Mouse (Mus musculus) forebrain, embryonic 15.5 days (tissue): ENCODE data around the gene Cdh23. TPM values are rescaled to one million over a fixed set of nuclear protein-coding genes. Genes with fewer than 3 reads are reported as not detected.

ENCODE experiments used
- ATAC-seq: fragments of 200-750 bp; cut with Nextera tagmentation; replicated peaks from 2 replicates; pipeline ENCODE4 v1.8.0; 2017; ENCODE audit warnings: mild to moderate bottlenecking, moderate TSS enrichment, moderate library complexity
- H3K27ac ChIP-seq: fragments of 300-500 bp; sonication (generic); replicated peaks from 2 replicates; pipeline ENCODE4 v1.5.1; 2015; ENCODE audit warnings: mild to moderate bottlenecking, inconsistent platforms
- H3K27me3 ChIP-seq: fragments of 300-500 bp; sonication (generic); 2 replicates; pipeline ENCODE4 v1.6.1; 2015; ENCODE audit warnings: inconsistent platforms
- H3K36me3 ChIP-seq: fragments of 300-500 bp; sonication (generic); 2 replicates; pipeline ENCODE4 v1.6.1; 2015; ENCODE audit warnings: mild to moderate bottlenecking, inconsistent platforms
- H3K4me1 ChIP-seq: fragments of 300-500 bp; sonication (generic); 2 replicates; pipeline ENCODE4 v1.6.1; 2015; ENCODE audit warnings: inconsistent platforms
- H3K4me2 ChIP-seq: fragments of 300-500 bp; sonication (generic); replicated peaks from 2 replicates; pipeline ENCODE4 v1.6.1; 2015; ENCODE audit warnings: mild to moderate bottlenecking, inconsistent platforms
- H3K4me3 ChIP-seq: fragments of 300-500 bp; sonication (generic); 2 replicates; pipeline ENCODE4 v1.5.1; 2015; ENCODE audit warnings: mild to moderate bottlenecking, inconsistent platforms
- H3K9ac ChIP-seq: fragments of 300-500 bp; sonication (generic); replicated peaks from 2 replicates; pipeline ENCODE4 v1.6.1; 2015; ENCODE audit warnings: mild to moderate bottlenecking, inconsistent platforms
- H3K9me3 ChIP-seq: fragments of 300-500 bp; sonication (generic); 2 replicates; pipeline ENCODE4 v1.6.1; 2016; ENCODE audit warnings: inconsistent platforms
- WGBS: fragments of 180-500 bp; shearing (Covaris S2); methylation state at CpG from one replicate; pipeline ENCODE4 v1.1.7; 2015; ENCODE audit warnings: mixed read lengths; 5-methylcytosine and 5-hydroxymethylcytosine counted together
- polyA plus RNA-seq: library from polyadenylated mRNA; unstranded; fragments of >200 nt; fragmentation: Nextera tagmentation; extraction: Ambion mirVana; gene quantifications from 2 replicates; pipeline ENCODE4 v1.2.1, GENCODE M21; 2015

Cdh23 gene
- polyA plus RNA-seq, 1 experiment from 2014 or later = 1.2 TPM

DNA sequence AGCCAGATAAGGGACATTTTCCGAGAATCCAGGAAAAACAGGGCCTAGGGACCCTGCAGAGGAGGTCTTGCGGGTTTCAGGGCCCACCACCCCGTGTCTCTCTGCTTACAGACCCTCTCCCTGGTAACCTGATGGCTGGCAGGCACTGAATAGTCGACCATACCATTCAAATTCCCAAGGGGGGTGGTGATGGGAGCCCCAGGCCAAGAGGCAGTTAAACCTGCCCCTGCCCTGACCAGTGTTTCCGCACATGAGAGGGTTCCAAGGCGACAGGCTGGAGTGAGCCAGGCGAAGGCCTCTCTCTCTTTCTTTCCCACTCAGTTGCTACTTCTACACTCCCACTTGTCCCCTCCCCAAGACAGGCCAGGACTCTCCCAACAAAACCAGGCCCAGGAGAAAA is 296.8 kb downstream of the Cdh23 start, which contains the start of gene Gm17455:
TSS of gene Gm17455 (plus strand) at position 278 of the 400 bp plus-strand sequence.
- no peak within 1 kb of the TSS for H3K4me2 ChIP-seq
- no peaks in the 10 kb centered on the region for H3K9me3 ChIP-seq
- H3K9ac ChIP-seq = no peak within 1 kb of the TSS
- no peak within 1 kb of the TSS for H3K4me3 ChIP-seq
- no peaks in the 10 kb centered on the region for H3K27me3 ChIP-seq
- H3K27ac ChIP-seq = no peak within 1 kb of the TSS
- no peak for ATAC-seq
- peaks cover 3% of the 10 kb centered on the region; the same call in 1 of the 2 replicates for H3K4me1 ChIP-seq
- 57% methylated on average over 7 of the region's 7 CpGs for WGBS
- H3K36me3 ChIP-seq = no peaks in the 10 kb centered on the region

DNA sequence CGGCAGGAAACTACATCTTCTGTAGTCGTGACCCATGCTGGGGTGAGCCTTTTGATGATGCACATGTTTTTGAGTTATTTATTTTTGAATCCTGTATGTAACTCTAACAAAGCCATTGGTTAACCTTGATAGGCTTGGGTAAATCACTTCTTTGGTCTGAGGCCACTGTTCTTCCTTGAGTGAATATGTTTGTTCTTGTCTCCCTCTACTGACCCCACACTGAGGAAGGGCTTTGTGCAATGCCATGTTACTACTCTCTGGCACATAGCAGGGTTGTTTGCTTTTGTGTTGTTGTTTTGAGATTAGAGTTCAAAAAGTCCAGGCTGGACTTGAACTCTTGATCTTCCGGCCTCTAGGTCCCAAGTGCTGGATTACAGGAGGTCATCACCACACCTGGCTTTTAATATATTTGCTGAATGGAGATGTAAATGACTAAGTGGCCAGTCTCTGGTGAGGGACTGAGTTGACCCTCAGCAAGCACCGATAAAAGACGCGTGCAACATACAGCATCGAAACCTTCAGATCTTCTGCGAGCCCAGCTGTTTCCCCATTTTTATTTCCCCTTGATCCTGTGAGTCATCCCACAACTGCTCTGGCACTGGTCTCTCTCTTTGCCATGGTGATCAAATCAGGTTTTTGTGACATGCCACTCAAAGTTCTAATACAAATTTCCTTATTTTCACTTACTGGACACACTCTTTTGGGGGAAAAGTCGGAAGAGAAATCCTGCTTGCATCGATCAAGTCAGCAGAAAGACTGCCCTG is 298.1 kb downstream of the Cdh23 start:
- H3K4me1 ChIP-seq = peaks cover 3% of the 10 kb centered on the region; the same call in 1 of the 2 replicates
- no peaks in the 10 kb centered on the region for H3K27me3 ChIP-seq
- no peak overlapping the region for H3K4me2 ChIP-seq
- H3K9ac ChIP-seq = no peak overlapping the region
- no peaks in the 10 kb centered on the region for H3K36me3 ChIP-seq
- no peaks in the 10 kb centered on the region for H3K9me3 ChIP-seq
- 92% methylated on average over 10 of the region's 10 CpGs for WGBS
- H3K27ac ChIP-seq = no peak overlapping the region
- H3K4me3 ChIP-seq = no peak overlapping the region
- ATAC-seq = no peak

DNA sequence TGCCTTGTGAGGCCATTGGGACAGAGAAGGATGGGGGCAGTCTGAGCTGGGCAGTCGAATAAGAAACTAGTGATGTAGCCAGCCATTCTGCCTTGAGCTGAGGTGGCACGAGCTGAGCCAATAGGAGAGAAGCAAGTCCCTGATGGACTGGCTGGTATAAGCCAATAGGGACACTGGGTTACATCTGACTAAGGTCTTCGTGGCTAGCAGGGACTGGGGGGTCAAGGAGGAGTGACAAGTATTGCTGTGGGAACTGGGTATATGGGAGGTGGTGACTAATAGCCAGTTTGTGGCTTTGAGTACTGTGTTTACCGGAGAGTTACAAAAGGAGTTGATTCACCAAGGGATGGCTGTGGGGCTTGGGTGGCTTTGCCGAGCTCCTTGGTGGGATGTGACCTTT is 300.7 kb downstream of the Cdh23 start:
- Histone ChIP-seq H3K36me3 (no peaks in the 10 kb centered on the region), H3K27ac (no peak overlapping the region), H3K4me1 (peaks cover 3% of the 10 kb centered on the region), H3K27me3 (no peaks in the 10 kb centered on the region), H3K4me2 (no peak overlapping the region), H3K9ac (no peak overlapping the region), H3K9me3 (no peaks in the 10 kb centered on the region), H3K4me3 (no peak overlapping the region)
- WGBS = 74% methylated on average over 5 of the region's 5 CpGs
- no peak for ATAC-seq

DNA sequence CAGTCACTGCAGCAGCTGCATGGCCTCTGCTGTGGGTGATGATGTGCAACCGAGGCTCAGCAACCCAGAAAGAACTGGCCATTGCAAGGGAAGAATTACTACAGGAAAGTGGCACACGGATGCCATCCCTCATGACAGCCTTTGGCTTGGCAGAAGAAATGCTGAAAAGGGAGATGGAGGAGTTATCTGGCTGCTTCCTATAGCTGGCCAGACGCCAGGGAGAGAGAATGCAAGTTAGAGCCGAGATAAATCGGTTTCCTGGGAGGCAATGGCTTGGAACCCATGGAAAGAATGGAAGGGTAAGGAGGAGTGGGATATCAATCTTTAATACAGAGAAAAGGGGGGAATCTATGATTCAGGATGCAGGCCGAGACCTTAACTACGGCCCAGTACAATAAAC is 301.4 kb downstream of the Cdh23 start:
- no peaks in the 10 kb centered on the region for H3K36me3 ChIP-seq
- no peak overlapping the region for H3K27ac ChIP-seq
- no peak overlapping the region for H3K4me3 ChIP-seq
- no peak for ATAC-seq
- no peaks in the 10 kb centered on the region for H3K9me3 ChIP-seq
- H3K4me2 ChIP-seq = no peak overlapping the region
- 67% methylated on average over 7 of the region's 7 CpGs for WGBS
- peaks cover 3% of the 10 kb centered on the region for H3K4me1 ChIP-seq
- H3K27me3 ChIP-seq = no peaks in the 10 kb centered on the region
- no peak overlapping the region for H3K9ac ChIP-seq

DNA sequence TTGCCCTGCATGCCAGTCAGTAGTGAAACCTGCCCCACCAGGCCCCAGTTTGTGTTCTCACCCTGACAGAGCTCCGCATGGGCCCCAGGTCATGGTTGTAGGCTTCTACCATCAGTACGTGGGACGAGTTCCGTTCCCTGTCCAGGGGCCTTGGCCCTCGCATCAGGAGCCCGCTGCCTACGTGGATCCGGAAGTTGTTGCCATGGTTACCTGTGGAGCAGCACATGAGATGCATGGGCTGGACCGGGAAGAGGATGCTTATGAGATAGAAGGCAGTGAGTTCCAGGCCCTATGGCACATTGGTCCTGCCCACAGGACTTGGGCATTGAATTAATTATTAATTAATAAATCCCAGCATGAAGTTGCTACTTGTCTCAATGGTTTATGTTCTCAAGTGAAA is 304.6 kb downstream of the Cdh23 start:
- no peak overlapping the region for H3K4me3 ChIP-seq
- no peak overlapping the region for H3K9ac ChIP-seq
- 82% methylated on average over 9 of the region's 9 CpGs for WGBS
- H3K27ac ChIP-seq = no peak overlapping the region
- no peaks in the 10 kb centered on the region for H3K36me3 ChIP-seq
- no peaks in the 10 kb centered on the region for H3K27me3 ChIP-seq
- ATAC-seq = no peak
- H3K4me2 ChIP-seq = no peak overlapping the region
- H3K9me3 ChIP-seq = no peaks in the 10 kb centered on the region
- no peaks in the 10 kb centered on the region; the same call in 1 of the 2 replicates for H3K4me1 ChIP-seq

DNA sequence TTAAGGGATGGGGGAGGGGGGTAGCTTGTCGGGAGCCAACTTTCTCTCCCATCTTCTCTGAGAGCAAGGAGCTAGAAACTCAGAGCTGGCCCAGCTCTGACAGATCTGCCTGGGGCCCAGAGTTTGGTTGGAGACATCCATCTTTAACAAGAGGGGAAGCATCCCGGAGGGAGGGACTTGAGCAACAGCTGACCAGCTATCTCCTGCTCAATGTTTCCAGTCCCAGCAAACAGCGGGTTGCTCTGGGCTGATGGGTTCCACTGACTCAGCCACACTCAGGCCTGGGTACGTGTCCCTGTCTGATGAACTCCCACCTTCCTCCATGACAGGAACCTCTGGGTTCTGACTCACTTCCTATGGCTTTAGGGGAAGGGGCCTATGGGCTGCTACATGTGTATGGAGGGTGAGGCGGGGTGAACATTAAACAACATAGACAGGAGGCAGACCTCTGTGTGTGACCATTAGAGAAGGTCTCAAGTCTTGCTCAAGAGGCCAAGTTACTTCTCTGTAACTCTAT is 305.3 kb downstream of the Cdh23 start:
- Histone ChIP-seq H3K27me3 (no peaks in the 10 kb centered on the region), H3K4me3 (no peak overlapping the region), H3K9ac (no peak overlapping the region), H3K9me3 (no peaks in the 10 kb centered on the region), H3K27ac (no peak overlapping the region), H3K4me1 (no peaks in the 10 kb centered on the region; the same call in 1 of the 2 replicates), H3K4me2 (no peak overlapping the region), H3K36me3 (no peaks in the 10 kb centered on the region)
- ATAC-seq = no peak
- 59% methylated on average over 5 of the region's 5 CpGs for WGBS

DNA sequence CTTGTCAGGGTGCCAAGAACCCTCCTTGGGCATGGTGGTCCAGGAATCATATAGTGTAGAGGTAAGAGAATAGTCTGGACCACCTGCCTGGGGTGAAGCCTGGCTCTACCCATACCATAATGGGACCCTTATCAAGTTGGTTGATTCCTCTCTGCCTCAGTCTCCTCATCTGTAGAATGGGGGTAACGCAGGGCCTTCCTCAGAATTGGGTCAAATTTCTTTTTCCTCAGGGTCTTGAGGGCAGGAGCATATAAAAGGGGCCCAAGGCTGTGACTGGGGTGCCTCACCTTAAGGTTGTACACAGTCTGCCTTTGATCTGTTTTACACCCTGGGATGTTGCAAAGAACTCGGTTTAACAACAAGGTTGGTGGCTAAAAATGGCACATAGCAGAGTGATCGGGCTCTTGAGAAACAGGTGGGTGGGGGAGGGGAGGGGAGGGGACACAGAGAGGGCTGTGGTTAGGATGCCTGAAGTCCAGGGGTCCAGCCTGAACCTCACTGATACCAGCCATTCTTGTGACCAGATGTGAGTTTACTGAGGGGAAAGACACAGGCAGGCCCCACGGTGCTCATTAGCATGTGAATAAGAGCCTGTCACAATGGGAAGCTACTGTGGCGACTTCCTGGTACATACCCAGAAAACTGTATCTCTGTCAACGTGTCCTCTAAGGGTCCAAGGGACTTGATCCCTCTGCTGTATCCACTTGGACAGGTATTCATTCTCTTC is 305.9 kb downstream of the Cdh23 start:
- Histone ChIP-seq H3K36me3 (no peaks in the 10 kb centered on the region), H3K27me3 (no peaks in the 10 kb centered on the region), H3K4me2 (no peak overlapping the region), H3K27ac (no peak overlapping the region), H3K9me3 (no peaks in the 10 kb centered on the region), H3K4me3 (no peak overlapping the region), H3K4me1 (no peaks in the 10 kb centered on the region; the same call in 1 of the 2 replicates), H3K9ac (no peak overlapping the region)
- ATAC-seq = no peak
- 27% methylated on average over 6 of the region's 6 CpGs for WGBS

DNA sequence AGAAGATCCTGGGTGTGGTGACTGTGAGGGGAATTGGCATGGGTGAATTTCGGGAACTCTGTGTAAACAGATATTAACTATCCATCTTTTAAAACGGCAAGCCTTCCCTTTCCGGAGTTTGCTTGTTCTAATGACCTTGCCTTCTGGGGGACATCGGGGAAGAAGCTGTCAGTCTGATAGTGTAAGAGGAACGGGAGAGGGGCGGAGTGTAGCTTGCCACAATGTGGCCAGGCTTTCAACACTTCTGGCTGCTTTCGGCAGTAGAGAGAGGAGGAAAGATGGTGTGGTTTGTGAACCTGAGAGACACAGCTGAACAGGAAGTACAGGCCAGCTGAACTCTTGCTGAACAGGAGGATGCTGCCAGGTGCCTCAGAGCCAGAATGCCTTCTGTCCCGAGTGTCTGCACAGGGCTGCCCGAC is 306.8 kb downstream of the Cdh23 start:
- ATAC-seq = no peak
- H3K9me3 ChIP-seq = no peaks in the 10 kb centered on the region
- H3K27me3 ChIP-seq = no peaks in the 10 kb centered on the region
- WGBS = 60% methylated on average over 9 of the region's 9 CpGs
- no peaks in the 10 kb centered on the region; the same call in 1 of the 2 replicates for H3K4me1 ChIP-seq
- H3K9ac ChIP-seq = no peak overlapping the region
- H3K27ac ChIP-seq = no peak overlapping the region
- no peaks in the 10 kb centered on the region for H3K36me3 ChIP-seq
- no peak overlapping the region for H3K4me3 ChIP-seq
- no peak overlapping the region for H3K4me2 ChIP-seq

DNA sequence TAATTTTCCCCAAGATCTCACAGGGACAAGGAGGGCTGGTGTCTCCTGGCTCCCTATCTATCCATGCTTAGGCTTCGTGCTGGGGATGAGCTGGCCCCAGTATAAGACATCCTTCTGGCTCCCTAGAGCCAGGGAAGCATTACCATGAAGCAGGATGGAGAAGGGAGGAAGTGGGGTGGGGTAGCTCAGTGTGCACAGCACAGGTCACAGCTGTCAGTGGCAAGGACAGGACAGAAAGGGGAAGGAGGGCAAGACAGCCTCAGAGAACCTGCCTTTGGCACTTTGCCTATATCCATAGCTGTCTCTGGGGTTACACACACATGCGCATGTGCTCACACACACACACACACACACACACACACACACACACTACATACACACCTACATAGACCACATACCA is 308.0 kb downstream of the Cdh23 start:
- 90% methylated on average over 2 of the region's 2 CpGs for WGBS

DNA sequence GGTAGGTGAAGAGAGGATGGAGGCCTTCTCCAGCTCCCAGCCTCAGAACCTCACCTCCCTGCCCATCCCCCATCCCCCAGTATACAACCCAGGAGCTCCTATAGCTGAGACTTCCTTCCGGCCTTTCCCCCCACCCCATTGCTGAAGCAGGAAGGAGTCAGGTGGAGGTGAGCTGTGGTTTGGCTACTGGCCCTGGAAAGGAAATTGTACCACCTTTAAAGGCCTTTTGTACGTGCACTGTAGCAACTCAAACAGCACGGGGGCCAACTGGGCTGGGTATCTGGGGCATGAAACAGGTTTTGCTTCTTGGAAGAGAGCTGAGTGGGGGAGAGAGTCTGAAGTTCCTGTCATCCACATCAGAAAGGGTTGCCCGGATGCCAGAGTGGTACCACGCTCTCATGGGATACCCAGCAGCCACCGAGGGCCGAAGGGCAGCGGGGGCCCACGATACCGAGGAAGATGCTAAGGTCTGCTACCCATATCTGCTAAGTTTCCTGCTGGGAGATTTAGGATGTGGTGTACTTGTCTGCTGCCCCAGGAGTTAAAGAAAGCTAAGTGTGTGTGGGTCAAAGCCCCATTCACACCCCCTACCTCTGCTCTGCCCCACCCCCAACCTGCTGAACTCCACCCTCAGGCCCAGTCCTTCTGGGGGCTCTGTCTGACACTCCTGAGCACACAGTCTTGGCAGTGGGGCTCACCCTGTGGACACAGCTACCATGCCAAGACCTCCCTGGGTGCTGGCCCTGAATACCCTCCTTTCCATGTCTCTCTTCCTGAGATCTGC is 315.0 kb downstream of the Cdh23 start:
- ATAC-seq = no peak
- Histone ChIP-seq H3K9ac (no peak overlapping the region), H3K9me3 (no peaks in the 10 kb centered on the region), H3K27ac (no peak overlapping the region), H3K4me2 (no peak overlapping the region), H3K4me3 (no peak overlapping the region), H3K36me3 (no peaks in the 10 kb centered on the region), H3K27me3 (no peaks in the 10 kb centered on the region), H3K4me1 (no peaks in the 10 kb centered on the region)
- WGBS = 78% methylated on average over 10 of the region's 10 CpGs

More for the DNA sequence above, 308.0 kb downstream of the Cdh23 start:
- H3K4me3 ChIP-seq = no peak overlapping the region
- no peaks in the 10 kb centered on the region for H3K27me3 ChIP-seq
- ATAC-seq = no peak
- no peak overlapping the region for H3K9ac ChIP-seq
- H3K4me2 ChIP-seq = no peak overlapping the region
- no peaks in the 10 kb centered on the region; the same call in 1 of the 2 replicates for H3K4me1 ChIP-seq
- H3K36me3 ChIP-seq = no peaks in the 10 kb centered on the region
- H3K27ac ChIP-seq = no peak overlapping the region
- H3K9me3 ChIP-seq = no peaks in the 10 kb centered on the region

DNA sequence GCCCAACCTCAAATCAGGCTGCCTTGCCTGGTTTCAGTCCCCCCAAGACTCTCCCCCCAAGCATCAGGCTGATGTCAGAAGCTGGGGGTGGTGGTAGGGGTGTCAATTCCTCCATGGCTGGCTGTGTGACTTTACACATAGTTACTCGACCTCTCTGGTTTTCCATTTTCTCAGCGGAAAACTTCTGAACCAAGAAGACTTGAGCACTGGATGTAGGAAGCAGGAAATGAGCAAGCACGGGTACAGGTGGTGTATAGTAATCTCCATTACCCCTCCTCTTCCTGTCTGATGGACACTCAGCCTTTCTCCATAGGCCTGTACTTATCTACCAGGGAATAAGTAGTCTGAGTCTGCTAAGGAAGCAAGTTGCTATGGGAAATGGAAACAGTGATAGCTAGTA is 316.1 kb downstream of the Cdh23 start:
- Histone ChIP-seq H3K9ac (no peak overlapping the region), H3K4me1 (no peaks in the 10 kb centered on the region), H3K9me3 (no peaks in the 10 kb centered on the region), H3K4me3 (no peak overlapping the region), H3K27ac (no peak overlapping the region), H3K27me3 (no peaks in the 10 kb centered on the region), H3K4me2 (no peak overlapping the region), H3K36me3 (no peaks in the 10 kb centered on the region)
- no peak for ATAC-seq
- 78% methylated on average over 3 of the region's 3 CpGs for WGBS
